Mouse (Mus musculus) liver, embryonic 14.5 days (tissue): ENCODE measurements around the gene Ythdf2.

Experiments used
- CTCF ChIP-seq: IDR thresholded peaks from 2 replicates; pipeline ENCODE4 v1.5.1; 2016; ENCODE audit warnings: antibody characterized with exemption, low read depth, control low read depth
- EP300 ChIP-seq: IDR thresholded peaks from 2 replicates; pipeline ENCODE4 v1.6.1; 2016; ENCODE audit warnings: antibody characterized with exemption, low read depth

GRCm38 (mm10) chr4:132253128-132253527 lies 41.0 kb upstream of the Ythdf2 start:
- TF ChIP-seq CTCF (no peak), EP300 (no peak)
